Mouse (Mus musculus): ENCODE data around the gene Cacng5. TPM values are rescaled to one million over a fixed set of nuclear protein-coding genes. Genes with fewer than 3 reads are reported as not detected.

The Cacng5 gene
- not detected for total RNA-seq (2021)
- 0.03 and 0.06 TPM in 2 replicates for polyA plus RNA-seq (2012; rRNA removed)
- long read RNA-seq: 0 reads

DNA sequence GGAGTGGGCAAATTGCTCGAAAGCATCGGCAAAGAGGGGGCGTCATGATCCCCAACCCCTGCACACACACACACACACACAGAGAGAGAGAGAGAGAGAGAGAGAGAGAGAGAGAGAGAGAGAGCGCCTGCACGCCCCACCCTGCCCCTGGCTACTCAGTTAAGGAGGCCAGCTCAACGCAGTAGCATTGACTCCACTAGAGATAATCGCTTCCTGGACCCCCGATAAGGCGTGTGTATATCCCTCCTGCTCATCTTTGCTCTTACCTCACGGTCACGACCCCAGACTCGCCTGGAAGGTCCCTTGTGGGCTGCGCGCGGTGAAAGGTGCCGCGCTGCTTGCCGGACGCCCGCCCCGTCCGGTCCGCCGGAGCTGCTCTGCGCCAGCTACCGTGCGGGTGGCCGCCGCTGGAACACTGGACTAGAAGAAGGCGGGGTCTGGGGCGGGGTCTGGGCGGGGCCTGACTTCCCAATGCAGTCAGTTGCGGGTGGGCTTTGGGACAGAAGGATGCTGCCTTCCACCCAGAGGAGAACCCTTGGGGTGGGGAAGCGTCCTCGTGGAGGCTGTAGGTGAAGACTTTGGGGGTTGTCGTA, at the start of gene Cacng5:
TSS of gene Cacng5 (minus strand) at position 422 of the 593 bp plus-strand sequence.
- Histone ChIP-seq H3K4me1 (ENCODE audit: control insufficient read depth, insufficient read depth, low read length) (no peaks in the 10 kb centered on the region), H3K36me3 (ENCODE audit: control insufficient read depth, insufficient read depth, low read length) (no peaks in the 10 kb centered on the region), H3K4me3 (no peak within 1 kb of the TSS), H3K79me2 (replicated peaks; ENCODE audit: control insufficient read depth, insufficient read depth, low read length) (no peaks in the 10 kb centered on the region), H3K27ac (no peak within 1 kb of the TSS), H3K9ac (ENCODE audit: low read depth, low read length) (no peak within 1 kb of the TSS), H3K27me3 (ENCODE audit: control insufficient read depth, insufficient read depth, low read length) (peaks cover 2% of the 10 kb centered on the region; the same call in 1 of the 2 replicates)
- no peak for DNase-seq
- TF ChIP-seq POLR2A (IDR thresholded peaks at IDR 0.05; ENCODE audit: insufficient read depth, low read depth, low read length): no peak
- TF ChIP-seq EP300 (IDR thresholded peaks at IDR 0.05; ENCODE audit: insufficient read depth, low read depth, low read length): no peak
- TF ChIP-seq CTCF (IDR thresholded peaks at IDR 0.05): no peak
- intact Hi-C loops (cut with DNase I): no loop called here
- 6% methylated on average over 36 of the region's 36 CpGs for WGBS

DNA sequence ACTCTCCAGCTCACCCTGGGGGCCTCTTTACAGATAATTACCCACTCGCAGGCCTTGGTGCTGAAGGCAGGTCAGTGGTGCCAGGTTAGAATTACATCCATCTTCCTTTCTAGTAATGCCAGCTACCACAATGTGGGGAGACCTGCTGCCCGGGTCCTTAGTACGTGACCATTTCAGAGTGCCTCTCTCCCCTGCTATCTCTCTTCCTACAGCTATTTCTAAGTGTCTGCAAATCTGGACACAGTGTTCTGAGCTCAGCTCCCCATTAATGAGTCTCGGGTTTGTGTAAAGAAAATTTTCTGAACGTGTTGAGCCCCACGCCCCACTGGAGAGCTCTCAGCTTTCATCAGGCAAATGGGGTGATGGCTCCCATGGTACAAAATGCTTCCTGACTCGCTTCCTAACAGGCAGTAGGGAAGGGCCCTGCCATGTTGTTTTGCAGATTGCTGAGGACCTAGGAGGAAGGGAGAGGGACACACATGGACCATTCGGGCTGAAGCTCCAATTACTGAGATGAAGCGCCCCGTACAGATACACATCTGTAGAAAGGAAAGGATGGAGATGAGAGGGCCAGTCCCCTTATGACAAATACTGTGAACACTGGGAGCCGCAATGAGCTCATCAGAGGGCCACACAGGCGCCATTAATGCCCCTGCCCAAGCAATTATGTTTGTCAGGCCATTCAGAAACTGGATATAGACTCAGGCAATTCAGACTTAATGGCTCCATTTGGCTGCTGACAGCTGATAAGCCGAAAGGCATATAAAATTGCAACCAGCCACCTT, 42.9 kb upstream of the Cacng5 start:
- H3K4me1 ChIP-seq (ENCODE audit: control insufficient read depth, insufficient read depth, low read length): no peaks in the 10 kb centered on the region
- intact Hi-C loops (cut with DNase I): no loop called here
- H3K36me3 ChIP-seq (ENCODE audit: control insufficient read depth, insufficient read depth, low read length): no peaks in the 10 kb centered on the region
- no peak overlapping the region for H3K4me3 ChIP-seq
- DNase-seq: no peak
- H3K79me2 ChIP-seq (replicated peaks; ENCODE audit: control insufficient read depth, insufficient read depth, low read length): no peaks in the 10 kb centered on the region
- TF ChIP-seq EP300 (IDR thresholded peaks at IDR 0.05; ENCODE audit: insufficient read depth, low read depth, low read length) (no peak), POLR2A (IDR thresholded peaks at IDR 0.05; ENCODE audit: insufficient read depth, low read depth, low read length) (no peak), CTCF (IDR thresholded peaks at IDR 0.05) (no peak)
- no peak overlapping the region for H3K27ac ChIP-seq
- no peaks in the 10 kb centered on the region for H3K27me3 ChIP-seq (ENCODE audit: control insufficient read depth, insufficient read depth, low read length)
- no peak overlapping the region for H3K9ac ChIP-seq (ENCODE audit: low read depth, low read length)
- WGBS: 91% methylated on average over 13 of the region's 13 CpGs

GRCm38 (mm10) chr11:107955191-107956062, 40.6 kb upstream of the Cacng5 start:
- TF ChIP-seq CTCF (IDR thresholded peaks at IDR 0.05) (no peak), POLR2A (IDR thresholded peaks at IDR 0.05; ENCODE audit: insufficient read depth, low read depth, low read length) (no peak), EP300 (IDR thresholded peaks at IDR 0.05; ENCODE audit: insufficient read depth, low read depth, low read length) (no peak)
- intact Hi-C loops (cut with DNase I): no loop called here
- Histone ChIP-seq H3K27ac (no peak overlapping the region), H3K79me2 (replicated peaks; ENCODE audit: control insufficient read depth, insufficient read depth, low read length) (no peaks in the 10 kb centered on the region), H3K4me1 (ENCODE audit: control insufficient read depth, insufficient read depth, low read length) (peaks cover 2% of the 10 kb centered on the region; the same call in 1 of the 2 replicates), H3K4me3 (no peak overlapping the region), H3K9ac (ENCODE audit: low read depth, low read length) (no peak overlapping the region), H3K27me3 (ENCODE audit: control insufficient read depth, insufficient read depth, low read length) (no peaks in the 10 kb centered on the region), H3K36me3 (ENCODE audit: control insufficient read depth, insufficient read depth, low read length) (no peaks in the 10 kb centered on the region)
- WGBS: 82% methylated on average over 10 of the region's 10 CpGs
- no peak for DNase-seq

GRCm38 (mm10) chr11:107951431-107951830, 36.6 kb upstream of the Cacng5 start:
- TF ChIP-seq CTCF (IDR thresholded peaks at IDR 0.05) (no peak), POLR2A (IDR thresholded peaks at IDR 0.05; ENCODE audit: insufficient read depth, low read depth, low read length) (no peak), EP300 (IDR thresholded peaks at IDR 0.05; ENCODE audit: insufficient read depth, low read depth, low read length) (no peak)
- 54% methylated on average over 11 of the region's 11 CpGs for WGBS
- H3K27ac ChIP-seq: no peak overlapping the region; the same call in 1 of the 2 replicates
- H3K4me3 ChIP-seq: no peak overlapping the region
- no peaks in the 10 kb centered on the region for H3K27me3 ChIP-seq (ENCODE audit: control insufficient read depth, insufficient read depth, low read length)
- DNase-seq: peak; percentile 47 to 61
- H3K36me3 ChIP-seq (ENCODE audit: control insufficient read depth, insufficient read depth, low read length): no peaks in the 10 kb centered on the region
- no peaks in the 10 kb centered on the region for H3K79me2 ChIP-seq (replicated peaks; ENCODE audit: control insufficient read depth, insufficient read depth, low read length)
- H3K9ac ChIP-seq (ENCODE audit: low read depth, low read length): no peak overlapping the region
- H3K4me1 ChIP-seq (ENCODE audit: control insufficient read depth, insufficient read depth, low read length): peaks cover 5% of the 10 kb centered on the region; the same call in 1 of the 2 replicates
- intact Hi-C loops (cut with DNase I): no loop called here

DNA sequence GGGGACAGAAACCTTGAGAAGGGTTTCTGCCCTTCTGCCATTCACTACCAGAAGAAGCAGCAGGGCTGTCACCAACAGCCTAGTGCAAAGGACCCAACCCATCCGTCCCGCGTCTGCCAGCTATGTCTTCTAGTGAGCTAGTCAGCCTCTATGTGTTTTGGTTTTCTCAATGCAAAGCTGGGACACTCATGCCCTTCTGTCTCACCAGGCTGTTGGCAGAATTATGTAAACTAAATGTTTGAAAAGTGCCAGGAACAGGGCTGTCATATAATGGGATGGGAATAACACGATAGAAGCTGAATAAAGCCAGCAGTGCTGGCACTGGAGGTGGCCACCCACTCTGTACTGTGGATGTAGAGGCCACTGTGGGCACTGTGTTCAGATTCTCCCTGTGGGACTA, 35.8 kb upstream of the Cacng5 start:
- intact Hi-C loops (cut with DNase I): no loop called here
- WGBS: 85% methylated on average over 4 of the region's 4 CpGs
- no peaks in the 10 kb centered on the region for H3K79me2 ChIP-seq (replicated peaks; ENCODE audit: control insufficient read depth, insufficient read depth, low read length)

More for the DNA sequence above, 35.8 kb upstream of the Cacng5 start:
- TF ChIP-seq CTCF (IDR thresholded peaks at IDR 0.05) (no peak), EP300 (IDR thresholded peaks at IDR 0.05; ENCODE audit: insufficient read depth, low read depth, low read length) (no peak), POLR2A (IDR thresholded peaks at IDR 0.05; ENCODE audit: insufficient read depth, low read depth, low read length) (no peak)
- Histone ChIP-seq H3K27me3 (ENCODE audit: control insufficient read depth, insufficient read depth, low read length) (no peaks in the 10 kb centered on the region), H3K9ac (ENCODE audit: low read depth, low read length) (no peak overlapping the region), H3K4me1 (ENCODE audit: control insufficient read depth, insufficient read depth, low read length) (peaks cover 5% of the 10 kb centered on the region; the same call in 1 of the 2 replicates), H3K36me3 (ENCODE audit: control insufficient read depth, insufficient read depth, low read length) (no peaks in the 10 kb centered on the region), H3K4me3 (no peak overlapping the region), H3K27ac (peak overlapping the region; percentile 13; the same call in 1 of the 2 replicates)
- no peak for DNase-seq

All from heart, adult 2 months (tissue).